In the genomic region with DNA sequence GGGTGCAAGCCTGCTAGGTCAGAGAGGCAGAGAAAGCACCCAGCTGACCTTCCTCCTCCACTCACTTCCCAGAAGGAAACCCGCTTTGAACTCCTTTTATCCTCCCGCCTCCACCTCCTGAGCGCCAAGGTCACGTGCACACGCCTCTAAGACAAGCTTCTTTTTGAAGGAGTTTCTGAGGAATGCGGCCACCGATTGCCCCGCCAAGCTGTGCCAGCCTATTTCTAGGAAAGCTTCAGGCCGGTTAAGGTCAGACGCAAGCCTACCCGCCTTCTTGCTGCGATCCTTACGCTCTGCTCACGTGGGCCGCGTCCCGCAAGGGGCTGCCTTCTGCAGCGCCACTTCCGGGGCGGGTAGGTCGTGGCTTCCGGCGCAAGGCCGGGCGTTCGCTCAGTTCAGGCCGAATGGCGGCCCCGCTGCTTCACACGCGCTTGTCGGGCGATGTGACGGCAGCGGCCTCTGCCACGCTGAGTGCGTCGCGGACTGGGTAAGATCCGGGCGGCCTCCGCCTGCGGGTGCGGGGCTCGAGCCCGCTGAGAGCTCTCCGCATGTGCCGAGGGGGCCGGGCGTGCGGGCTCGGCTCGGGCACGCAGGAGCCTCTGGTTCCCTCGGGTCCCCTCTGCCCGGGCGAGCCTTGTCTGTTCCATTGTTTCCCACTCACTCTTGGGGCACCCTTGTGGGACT, we compare ENCODE assay signal across 8 mouse cellular contexts. TPM values are rescaled to one million over a fixed set of nuclear protein-coding genes. Genes with fewer than 3 reads are reported as not detected.
DNase-seq lines count a peak whose midpoint lies in the region; ATAC-seq and TF ChIP-seq lines count a peak whose summit lies in the region.

Gene Rrn3 (plus strand): TSS at position 356 of the 684 bp plus-strand sequence.

- H3K9ac ChIP-seq in kidney, embryonic 14.5 days (ENCODE audit: low read depth, low read length), result peak within 1 kb of the TSS; percentile 94
- peak within 1 kb of the TSS; percentile 95 for H3K9ac ChIP-seq in limb, embryonic 15.5 days

- TF ChIP-seq CTCF in bone marrow macrophage, adult 2 months (IDR thresholded peaks at IDR 0.05; ENCODE audit: low read depth, low read length), result no peak
- TF ChIP-seq CTCF in embryonic fibroblast, embryonic 13.5 days (IDR thresholded peaks at IDR 0.05; ENCODE audit: borderline replicate concordance, insufficient read depth, low read length), result no peak

- H3K4me2 ChIP-seq in kidney, embryonic 14.5 days (replicated peaks; ENCODE audit: low read depth, low read length), result peak within 1 kb of the TSS; percentile 64
- peak within 1 kb of the TSS; percentile 54 for H3K4me2 ChIP-seq in limb, embryonic 15.5 days

- peak within 1 kb of the TSS; percentile 92 for H3K4me3 ChIP-seq in bone marrow macrophage, adult 2 months (ENCODE audit: insufficient read depth, low read length)
- peak within 1 kb of the TSS; percentile 94 for H3K4me3 ChIP-seq in embryonic fibroblast, embryonic 13.5 days (ENCODE audit: insufficient read depth, low read length)
- H3K4me3 ChIP-seq in kidney, embryonic 14.5 days (ENCODE audit: low read length), result peak within 1 kb of the TSS; percentile 89
- H3K4me3 ChIP-seq in limb, embryonic 15.5 days, result peak within 1 kb of the TSS; percentile 83

- ATAC-seq in kidney, embryonic 14.5 days (ENCODE audit: low FRiP score, low TSS enrichment), result peak; percentile 98
- peak; percentile 94 for ATAC-seq in limb, embryonic 15.5 days (ENCODE audit: insufficient number of reproducible peaks, low FRiP score, low TSS enrichment, low read depth)

- H3K27ac ChIP-seq in bone marrow macrophage, adult 2 months (ENCODE audit: insufficient read depth, low read depth, low read length), result peak within 1 kb of the TSS; percentile 81
- peak within 1 kb of the TSS; percentile 46 for H3K27ac ChIP-seq in embryonic fibroblast, embryonic 13.5 days (ENCODE audit: insufficient read depth, low read length)
- peak within 1 kb of the TSS; percentile 62 for H3K27ac ChIP-seq in kidney, embryonic 14.5 days (ENCODE audit: low read depth, low read length)
- peak within 1 kb of the TSS; percentile 85 for H3K27ac ChIP-seq in limb, embryonic 15.5 days

- H3K4me1 ChIP-seq in bone marrow macrophage, adult 2 months (ENCODE audit: control insufficient read depth, insufficient read depth, low read length), result peaks cover 13% of the 10 kb centered on the region
- peaks cover 3% of the 10 kb centered on the region for H3K4me1 ChIP-seq in embryonic fibroblast, embryonic 13.5 days (ENCODE audit: control insufficient read depth, insufficient read depth, low read length)
- H3K4me1 ChIP-seq in kidney, embryonic 14.5 days (ENCODE audit: control insufficient read depth, insufficient read depth, low read length), result peaks cover 16% of the 10 kb centered on the region
- H3K4me1 ChIP-seq in limb, embryonic 15.5 days, result peaks cover 19% of the 10 kb centered on the region

- H3K27me3 ChIP-seq in kidney, embryonic 14.5 days (ENCODE audit: control insufficient read depth, insufficient read depth, low read length), result no peaks in the 10 kb centered on the region
- H3K27me3 ChIP-seq in limb, embryonic 15.5 days, result no peaks in the 10 kb centered on the region

- peaks cover 18% of the 10 kb centered on the region for H3K36me3 ChIP-seq in kidney, embryonic 14.5 days (ENCODE audit: control insufficient read depth, insufficient read depth, low read length)
- H3K36me3 ChIP-seq in limb, embryonic 15.5 days, result peaks cover 17% of the 10 kb centered on the region

- no peak for TF ChIP-seq POLR2A in bone marrow macrophage, adult 2 months (IDR thresholded peaks at IDR 0.05; ENCODE audit: borderline replicate concordance, low read depth, low read length)
- TF ChIP-seq POLR2A in embryonic fibroblast, embryonic 13.5 days (IDR thresholded peaks at IDR 0.05; ENCODE audit: low read depth, low read length), result peak; percentile 97

- H3K9me3 ChIP-seq in kidney, embryonic 14.5 days (ENCODE audit: control insufficient read depth, low read length), result no peaks in the 10 kb centered on the region; the same call in 1 of the 2 replicates
- H3K9me3 ChIP-seq in limb, embryonic 15.5 days, result no peaks in the 10 kb centered on the region

- WGBS in kidney, embryonic 14.5 days, result under 1% methylated on average over 55 of the region's 57 CpGs
- whole genome bisulfite sequencing in limb, embryonic 15.5 days, result under 1% methylated on average over 56 of the region's 57 CpGs

- peak; percentile 93 for DNase-seq in A20 (ENCODE audit: low read depth, low spot score)
- peak; percentile 90 to 92 for DNase-seq in heart, adult 9 months (ENCODE audit: low spot score in 2 of 2)
- DNase-seq in monocyte, adult 2 months (ENCODE audit: low read depth in 1 of 2, low spot score in 2 of 2), result peak; percentile 63 to 83
- DNase-seq in spleen, postnatal 36 days (ENCODE audit: low spot score in 2 of 2), result peak; percentile 87

RNA-seq across cellular contexts. Expression of gene Rrn3, which starts in this region (rescaled TPM):
- 14.4 and 16.7 TPM in 2 replicates for polyA plus RNA-seq in bone marrow macrophage, adult 2 months (2012; ENCODE audit: insufficient read depth, insufficient read length, missing spikeins)
- 52.4 and 52.5 TPM in 2 replicates for polyA plus RNA-seq in embryonic fibroblast, embryonic 13.5 days (2011; ENCODE audit: insufficient read length, low read depth, missing spikeins)
- polyA plus RNA-seq in kidney, embryonic 14.5 days (2014; fragmentation: Nextera tagmentation; extraction: Ambion mirVana), result 48.9 and 74.7 TPM in 2 replicates
- 56.0 and 59.2 TPM in 2 replicates for polyA plus RNA-seq in limb, embryonic 15.5 days (2015; fragmentation: Nextera tagmentation; extraction: Ambion mirVana)

Comparison
In these comparisons a context has a peak if more than half of its experiments do, and no peak if none do; other contexts are left out.
1. Peak in every context shown above with its lines: DNase-seq, ATAC-seq, H3K4me3 ChIP-seq and H3K27ac ChIP-seq.